8 mouse cellular contexts compared by ENCODE assay signal in genomic region chr13:93838431-93839136, GRCm38 (mm10).
A peak's percentile ranks its signal among the peaks of the same experiment; 100 is the strongest.
DNase-seq lines count a peak whose midpoint lies in the region; ATAC-seq and TF ChIP-seq lines count a peak whose summit lies in the region.

No protein-coding gene starts in this region.

- peaks cover 46% of the 10 kb centered on the region for H3K4me1 ChIP-seq in forebrain, embryonic 10.5 days
- peaks cover 16% of the 10 kb centered on the region for H3K4me1 ChIP-seq in neural tube, embryonic 15.5 days

- DNase-seq in layer of hippocampus, adult 2 months (ENCODE audit: low spot score in 2 of 2) = no peak
- no peak for DNase-seq in layer of hippocampus, adult 9-10 months (ENCODE audit: low spot score)
- DNase-seq in forebrain, embryonic 10.5 days (ENCODE audit: extremely low spot score, low spot score) = no peak
- peak; percentile 72 for DNase-seq in kidney, adult 9 months
- DNase-seq in B cell, adult 2 months = no peak
- no peak for DNase-seq in layer of hippocampus, postnatal 25 days (ENCODE audit: extremely low spot score in 1 of 2, low spot score in 1 of 2)
- no peak for DNase-seq in right cerebral cortex, postnatal 25 days

- no peak for TF ChIP-seq CTCF in layer of hippocampus, adult 2 months (conservative IDR thresholded peaks at IDR 0.05)

- 55% methylated on average over 8 of the region's 8 CpGs for WGBS in forebrain, embryonic 10.5 days
- 50% methylated on average over 8 of the region's 8 CpGs for WGBS in neural tube, embryonic 15.5 days

- no peak overlapping the region for H3K9ac ChIP-seq in neural tube, embryonic 15.5 days (replicated peaks)

- peaks cover 7% of the 10 kb centered on the region; the same call in 1 of the 2 replicates for H3K9me3 ChIP-seq in forebrain, embryonic 10.5 days
- no peaks in the 10 kb centered on the region for H3K9me3 ChIP-seq in neural tube, embryonic 15.5 days (replicated peaks)

- H3K36me3 ChIP-seq in forebrain, embryonic 10.5 days (replicated peaks) = no peaks in the 10 kb centered on the region
- H3K36me3 ChIP-seq in neural tube, embryonic 15.5 days = no peaks in the 10 kb centered on the region

- H3K4me3 ChIP-seq in layer of hippocampus, adult 2 months = no peak overlapping the region; the same call in 1 of the 2 replicates
- H3K4me3 ChIP-seq in forebrain, embryonic 10.5 days = no peak overlapping the region
- no peak overlapping the region for H3K4me3 ChIP-seq in neural tube, embryonic 15.5 days (replicated peaks)

- ATAC-seq in neural tube, embryonic 15.5 days (ENCODE audit: low FRiP score) = no peak

- no peaks in the 10 kb centered on the region for H3K27me3 ChIP-seq in forebrain, embryonic 10.5 days (ENCODE audit: poor library complexity, severe bottlenecking)
- H3K27me3 ChIP-seq in neural tube, embryonic 15.5 days (replicated peaks) = no peaks in the 10 kb centered on the region

- H3K4me2 ChIP-seq in neural tube, embryonic 15.5 days = 0 out of 2 replicates have a peak overlapping the region, but pooled peaks have one; percentile 2

- peak overlapping the region; percentile 82 for H3K27ac ChIP-seq in layer of hippocampus, adult 2 months
- peak overlapping the region; percentile 79 for H3K27ac ChIP-seq in forebrain, embryonic 10.5 days
- peak overlapping the region; percentile 68 for H3K27ac ChIP-seq in neural tube, embryonic 15.5 days (replicated peaks)
